Mouse (Mus musculus) fibroblast of lung, adult 2 months (primary cell): ENCODE measurements around the gene Rfx5.
"Not testable (repeated sequence)": the region's sequence is repeated elsewhere in the genome, so short reads cannot be mapped to it uniquely, and the experiment has no call there.

Experiments
- DNase-seq: peaks from one replicate; pipeline ENCODE4 v3.0.0-alpha.2; 2011; ENCODE audit warnings: low read depth

Rfx5 gene

DNA sequence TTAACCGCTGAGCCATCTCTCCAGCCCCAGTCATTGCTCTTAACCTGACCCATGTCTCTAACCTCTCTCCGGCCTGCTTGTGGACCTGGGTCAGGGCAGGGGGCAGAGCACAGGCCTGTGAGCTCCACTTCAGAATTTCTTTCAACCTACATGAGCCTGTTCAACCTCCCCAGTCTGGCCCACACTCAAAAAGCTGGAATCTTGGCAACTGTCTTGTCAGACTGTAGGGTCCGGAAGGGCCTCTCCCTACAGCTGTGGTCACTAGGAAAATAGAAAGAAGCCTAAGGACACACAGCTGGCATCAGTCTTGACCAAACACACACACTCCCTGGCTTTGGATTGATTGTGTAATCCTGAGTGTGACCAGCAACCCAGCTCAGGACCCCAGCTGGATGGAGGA is 18.5 kb upstream of the Rfx5 start:
- DNase-seq = not testable (repeated sequence)

DNA sequence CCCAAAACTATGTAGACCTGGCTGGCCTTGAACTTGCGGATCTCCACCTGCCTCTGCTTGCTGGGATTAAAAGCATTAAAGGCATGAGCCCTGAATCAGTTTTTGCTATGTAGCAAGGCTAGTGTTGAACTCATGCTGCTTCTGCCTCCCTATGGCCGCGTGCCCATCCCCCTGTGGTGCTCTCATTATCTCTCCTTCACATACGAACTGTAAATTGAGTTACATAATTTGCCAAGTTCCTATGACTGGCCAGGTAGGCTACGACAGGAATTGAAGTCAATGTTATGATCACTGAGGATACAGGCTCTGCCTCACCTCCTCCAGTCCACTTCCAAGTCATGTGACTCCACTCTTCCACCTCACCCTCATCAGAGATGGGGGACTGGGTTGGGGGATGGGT is 17.7 kb upstream of the Rfx5 start:
- DNase-seq = not testable (repeated sequence)

DNA sequence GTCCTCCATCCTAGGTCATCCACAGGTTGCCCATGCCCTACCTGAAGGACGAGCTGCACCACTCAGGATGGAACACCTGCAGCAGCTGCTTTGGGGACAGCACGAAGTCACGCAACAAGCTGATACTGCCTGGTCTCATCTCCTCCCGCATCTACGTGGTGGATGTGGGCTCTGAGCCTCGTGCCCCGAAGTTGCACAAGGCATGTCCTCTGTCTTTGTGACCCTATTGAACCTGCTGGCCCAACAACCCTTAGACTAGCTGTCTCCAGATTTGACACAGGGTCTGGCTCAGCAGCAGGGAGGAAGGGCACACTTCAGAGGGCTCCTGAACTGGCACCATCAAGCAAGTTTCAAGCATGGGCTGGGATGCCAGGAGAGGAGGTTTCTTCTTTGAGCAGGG is 16.7 kb upstream of the Rfx5 start:
- DNase-seq = not testable (repeated sequence)

DNA sequence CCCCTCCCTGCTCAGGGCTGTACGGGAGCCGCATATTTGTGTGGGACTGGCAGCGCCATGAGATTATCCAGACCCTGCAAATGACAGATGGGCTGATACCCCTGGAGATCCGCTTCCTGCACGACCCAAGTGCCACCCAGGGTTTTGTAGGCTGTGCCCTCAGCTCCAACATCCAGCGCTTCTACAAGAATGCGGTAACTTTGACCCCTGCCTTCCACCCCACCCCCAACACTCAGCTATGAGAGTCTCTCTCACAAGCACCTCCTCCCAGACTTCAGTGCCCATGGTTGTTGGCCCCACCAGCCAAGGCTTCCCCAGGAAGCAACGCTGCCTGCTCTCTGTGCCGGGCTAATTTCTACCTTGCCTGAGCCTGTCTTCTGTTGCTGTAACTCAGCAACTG is 13.8 kb upstream of the Rfx5 start:
- not testable (repeated sequence) for DNase-seq

DNA sequence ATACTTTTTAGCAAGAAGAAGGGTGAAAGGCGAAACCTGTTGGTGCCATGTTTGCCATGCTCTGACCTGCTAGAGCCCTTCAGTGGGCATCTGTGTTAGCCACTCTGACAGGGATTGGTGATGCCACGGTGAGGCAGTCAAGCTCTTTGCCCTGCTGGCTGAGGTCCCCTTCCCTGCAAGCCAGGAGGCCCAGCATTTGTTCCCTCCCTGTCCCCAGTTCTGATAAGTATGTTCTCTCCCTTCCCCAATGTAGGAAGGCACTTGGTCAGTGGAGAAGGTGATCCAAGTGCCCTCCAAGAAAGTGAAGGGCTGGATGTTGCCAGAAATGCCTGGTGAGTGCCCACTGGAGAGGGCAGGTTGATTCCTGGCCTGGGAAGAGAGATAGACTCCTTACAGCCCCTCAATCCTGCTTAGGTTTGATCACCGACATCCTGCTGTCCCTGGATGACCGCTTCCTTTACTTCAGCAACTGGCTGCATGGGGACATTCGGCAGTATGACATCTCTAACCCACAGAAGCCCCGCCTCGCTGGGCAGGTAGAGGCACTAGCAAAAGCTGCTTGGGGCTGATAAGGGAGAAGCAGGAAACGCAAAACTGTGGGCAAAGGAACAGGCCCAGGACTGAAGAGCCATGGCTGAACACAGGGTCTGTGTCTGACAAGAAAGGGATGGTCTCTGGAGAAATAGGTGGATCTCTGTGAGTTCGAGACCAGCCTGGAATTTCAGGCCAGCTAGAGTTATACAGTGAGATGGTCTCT is 11.5 kb upstream of the Rfx5 start:
- not testable (repeated sequence) for DNase-seq

DNA sequence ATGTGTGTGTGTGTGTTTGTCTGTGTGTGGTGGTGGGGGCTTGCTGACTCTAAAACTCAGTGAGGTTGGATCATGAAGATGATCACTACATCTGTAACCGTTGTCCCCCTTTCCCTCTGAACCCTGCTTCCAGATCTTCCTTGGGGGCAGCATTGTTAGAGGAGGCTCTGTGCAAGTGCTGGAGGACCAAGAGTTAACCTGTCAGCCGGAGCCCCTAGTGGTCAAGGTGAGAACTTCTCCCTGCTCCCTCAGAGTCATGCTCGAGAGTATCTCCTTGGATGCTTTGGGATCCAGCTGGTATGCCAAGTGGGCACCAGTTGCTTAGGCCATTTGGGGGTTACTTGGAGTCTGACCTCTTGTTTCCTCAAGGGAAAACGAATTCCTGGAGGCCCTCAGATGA is 10.2 kb upstream of the Rfx5 start:
- DNase-seq = not testable (repeated sequence)

DNA sequence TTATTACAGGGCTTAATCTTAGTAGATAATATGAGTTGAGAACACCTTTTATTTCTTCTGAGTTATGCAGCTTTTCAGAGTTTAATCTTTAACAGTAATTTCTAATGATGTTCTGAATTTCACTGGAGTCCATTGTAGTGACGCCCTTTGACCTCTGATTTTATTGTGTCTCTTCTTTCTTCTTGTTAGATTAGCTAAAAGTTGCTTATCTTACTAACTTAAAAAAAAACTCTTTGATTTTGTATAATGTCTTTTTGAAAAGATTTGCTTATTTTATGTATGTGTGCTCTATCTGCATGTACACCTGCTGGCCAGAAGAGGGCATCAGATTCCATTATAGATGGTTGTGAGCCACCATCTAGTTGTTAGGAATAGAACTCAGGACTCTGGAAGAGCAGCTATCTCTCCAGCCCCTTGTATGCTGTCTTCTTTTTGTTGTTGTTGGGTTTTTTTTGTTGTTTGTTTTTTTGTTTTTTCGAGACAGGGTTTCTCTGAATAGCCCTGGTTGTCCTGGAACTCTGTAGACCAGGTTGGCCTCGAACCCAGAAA is 5.7 kb upstream of the Rfx5 start:
- no peak for DNase-seq

DNA sequence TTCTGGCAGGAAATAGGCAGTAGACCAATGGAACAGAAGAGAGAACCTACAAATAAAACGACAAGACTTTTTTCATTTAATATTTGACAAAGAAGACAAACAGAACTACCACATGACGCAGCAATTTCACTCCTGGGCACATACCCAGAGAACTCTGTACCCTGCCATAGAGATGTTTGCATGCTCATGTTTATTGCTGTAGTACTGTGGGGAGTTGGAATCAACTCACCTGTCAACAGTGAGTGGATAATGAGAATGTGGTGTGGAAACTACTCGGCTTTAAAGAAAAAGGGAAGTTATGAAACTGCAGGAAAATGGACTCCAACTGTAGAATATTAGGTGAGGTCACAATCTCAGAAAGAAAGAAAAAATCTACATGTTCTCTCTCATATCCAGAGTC is 4.2 kb upstream of the Rfx5 start:
- peak; percentile 64 for DNase-seq

DNA sequence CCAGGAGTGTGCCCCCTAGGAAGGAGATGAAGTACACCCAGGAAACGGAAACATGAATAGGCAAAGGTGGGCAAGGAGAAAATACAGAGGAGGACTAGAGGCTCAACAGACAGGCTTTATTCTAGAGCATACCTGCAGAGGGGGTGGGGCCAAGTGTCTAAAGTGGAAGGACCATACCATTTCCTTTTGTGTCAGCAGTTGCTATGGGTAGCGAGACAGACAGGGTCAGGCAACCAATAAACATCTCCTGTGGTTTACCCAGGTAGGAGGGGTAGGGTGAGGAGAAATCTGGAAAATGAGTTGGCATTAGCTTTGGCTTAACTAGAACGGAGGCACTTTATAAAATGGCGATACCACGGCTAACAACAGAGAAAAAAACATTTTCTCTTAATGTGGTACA is 1.1 kb upstream of the Rfx5 start:
- no peak for DNase-seq

DNA sequence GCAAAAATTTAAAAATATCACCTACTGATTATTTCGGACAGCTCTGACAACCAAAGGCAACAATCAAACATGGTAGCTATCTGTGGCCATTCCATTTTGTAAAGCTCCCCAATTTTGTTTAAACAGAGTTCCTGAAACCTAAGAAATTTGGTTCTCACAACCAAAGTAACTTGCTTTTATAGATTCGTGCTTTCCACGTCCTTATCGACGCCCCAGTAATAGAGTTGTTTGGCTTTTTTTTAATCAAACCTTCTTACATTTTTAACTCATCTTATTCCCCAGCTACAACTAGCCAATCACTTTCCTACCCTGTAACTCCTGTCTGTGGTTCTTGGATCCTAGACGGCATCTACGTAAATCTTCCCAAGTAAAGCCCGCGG is 501 bp upstream of the Rfx5 start:
- no peak for DNase-seq

DNA sequence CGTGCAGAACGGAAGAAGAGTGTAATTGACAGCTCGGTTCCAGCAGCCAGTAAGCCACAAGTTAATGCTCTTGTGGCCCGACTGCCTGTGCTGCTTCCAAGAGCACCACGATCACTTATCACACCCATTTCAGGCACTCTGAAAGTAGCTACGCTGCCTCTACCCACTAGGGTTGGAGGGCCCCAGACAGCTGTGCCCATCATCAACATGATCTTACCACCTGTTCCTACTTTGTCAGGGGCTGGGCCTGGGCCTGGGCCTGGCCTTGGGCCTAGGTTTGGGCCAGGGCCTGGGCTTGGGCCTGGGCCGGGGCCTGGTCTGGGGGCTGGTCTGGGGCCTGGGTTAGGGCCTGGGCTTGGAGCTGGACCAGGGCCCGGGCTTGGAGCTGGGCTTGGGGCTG is 4.4 kb downstream of the Rfx5 start:
- no peak for DNase-seq

DNA sequence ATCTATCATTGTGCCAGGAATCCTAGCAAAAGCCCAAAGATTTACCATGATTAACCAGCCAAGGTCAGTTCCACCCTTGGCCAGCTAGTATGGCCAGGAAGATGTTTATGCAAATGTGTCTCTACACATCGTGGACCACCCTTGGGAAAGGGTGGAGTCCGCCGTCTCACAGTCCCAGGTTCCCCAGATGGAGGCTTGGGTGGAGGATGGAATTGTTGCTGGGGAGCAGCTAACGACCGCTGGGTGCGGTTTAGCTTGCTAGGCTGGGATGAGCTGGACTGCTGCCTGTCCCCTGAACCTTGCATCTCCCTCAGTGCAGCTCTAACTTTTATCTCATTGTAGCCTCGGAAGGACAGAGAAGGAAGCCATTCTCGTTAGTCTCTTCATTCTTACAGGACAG is 6.0 kb downstream of the Rfx5 start:
- DNase-seq = no peak

DNA sequence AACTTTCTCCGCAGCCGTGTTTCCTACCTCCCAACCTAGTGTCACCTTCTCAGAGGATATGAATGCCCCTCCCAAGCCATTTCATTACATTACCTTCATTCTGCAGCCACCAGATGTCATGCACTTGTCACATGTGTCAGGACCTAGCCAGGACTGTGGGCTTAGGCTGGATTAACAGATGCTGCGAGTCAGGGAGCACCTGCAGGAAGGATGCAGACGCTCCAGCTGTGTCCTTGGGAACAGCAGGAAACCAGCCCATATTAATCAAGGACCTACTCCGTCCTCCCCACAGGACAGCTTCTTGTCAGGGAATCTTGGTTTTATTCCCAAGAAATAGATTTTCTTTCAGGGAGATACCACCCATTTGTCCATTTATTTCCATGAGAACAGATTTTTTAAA is 6.4 kb downstream of the Rfx5 start:
- DNase-seq = no peak

DNA sequence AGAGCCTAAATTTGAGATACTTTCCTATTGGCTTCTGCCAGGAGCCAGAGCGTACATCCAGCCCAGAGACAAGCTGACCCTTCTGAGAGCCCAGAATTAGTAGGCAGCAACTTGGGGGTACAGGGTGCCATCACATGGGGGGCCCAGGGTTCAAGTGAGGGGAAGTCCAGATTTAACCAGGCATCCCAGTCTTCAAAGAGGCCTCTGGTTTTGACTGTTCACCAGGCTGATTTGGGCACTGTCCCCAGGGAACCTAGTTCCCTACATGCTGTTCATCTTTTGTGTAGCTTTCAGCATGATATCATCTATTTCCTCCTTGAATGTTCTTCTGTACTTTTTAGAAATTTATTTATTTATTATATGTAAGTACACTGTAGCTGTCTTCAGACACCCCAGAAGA is 11.1 kb downstream of the Rfx5 start:
- DNase-seq = no peak

DNA sequence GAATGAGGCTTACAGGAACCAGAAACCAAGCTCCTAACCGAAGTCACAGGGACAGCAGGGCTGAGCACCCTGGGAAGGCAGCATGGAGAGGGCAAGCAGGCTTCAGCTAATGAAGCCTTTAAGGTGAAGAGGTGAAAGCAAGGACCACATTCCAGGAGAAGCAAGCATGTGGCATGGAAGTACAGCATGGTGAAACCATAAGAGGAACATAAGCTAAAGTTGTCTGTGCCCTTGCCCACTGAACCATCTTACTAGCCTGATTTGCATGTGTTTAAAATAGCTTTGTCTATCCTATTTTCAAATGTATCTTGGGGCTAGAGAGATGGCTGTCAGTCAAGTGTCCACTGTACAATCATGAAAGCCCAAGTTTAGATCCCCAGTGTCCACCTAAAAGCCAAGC is 12.0 kb downstream of the Rfx5 start:
- no peak for DNase-seq

DNA sequence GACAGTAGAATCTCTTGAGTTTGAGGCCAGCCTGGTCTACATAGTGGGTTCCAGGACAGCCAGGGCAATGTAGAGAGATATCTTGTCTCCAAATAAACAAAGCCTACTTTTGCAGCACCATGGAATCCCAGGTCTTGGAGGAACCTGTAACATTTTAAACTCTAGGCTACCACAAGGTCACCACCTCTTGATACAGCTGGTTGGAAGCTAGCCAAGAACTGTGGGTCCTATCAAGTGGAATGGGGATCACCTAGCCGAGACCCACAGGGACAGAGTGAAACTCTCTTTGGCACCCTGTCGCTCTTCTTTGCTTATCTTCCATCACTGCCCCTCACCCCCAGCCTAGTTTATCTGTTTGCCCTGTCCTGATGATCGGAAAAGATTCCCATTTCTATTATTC is 18.7 kb downstream of the Rfx5 start:
- DNase-seq = no peak

DNA sequence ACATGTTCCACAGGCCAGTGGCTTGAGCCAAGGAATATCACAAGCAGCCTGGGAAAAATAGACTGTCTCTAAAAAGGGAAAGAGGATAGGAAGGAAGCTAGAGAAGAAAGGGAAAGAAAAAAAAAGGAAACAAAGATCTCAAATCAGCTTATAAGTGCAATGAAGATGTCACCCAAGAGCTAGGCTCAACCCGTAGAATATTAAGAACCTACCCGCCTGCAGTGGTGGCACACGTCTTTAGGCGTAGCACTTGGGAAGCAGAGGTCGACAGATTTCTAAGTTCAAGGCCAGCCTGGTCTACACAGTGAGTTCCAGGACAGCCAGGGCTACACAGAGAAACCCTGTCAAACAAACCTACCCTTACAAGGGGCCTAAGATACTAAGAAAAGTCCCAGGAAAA is 19.7 kb downstream of the Rfx5 start:
- no peak for DNase-seq

DNA sequence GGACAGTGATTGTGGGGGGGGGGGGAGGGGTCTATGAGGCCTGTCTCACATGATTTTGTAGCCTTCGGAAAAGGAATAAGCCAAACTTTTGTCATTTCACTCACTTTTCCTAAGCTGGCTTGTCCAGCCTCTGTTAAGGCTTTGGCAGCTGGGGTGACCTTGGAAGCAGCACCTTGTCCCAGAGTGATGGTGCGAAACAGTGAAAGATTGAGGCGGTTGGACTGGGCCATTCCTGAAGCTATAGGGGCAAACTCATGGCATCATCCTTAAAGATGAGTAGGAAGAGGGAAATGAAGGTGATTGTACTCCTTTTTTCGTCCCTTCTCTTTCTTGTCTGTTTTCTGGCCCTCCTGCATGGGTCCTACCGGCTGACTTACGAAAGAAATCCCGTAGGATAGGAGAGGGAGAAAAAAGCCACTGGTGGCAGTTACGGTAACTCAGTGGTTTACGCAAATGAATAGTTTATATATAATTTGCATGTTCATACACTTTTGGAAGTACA is 20.2 kb downstream of the Rfx5 start:
- no peak for DNase-seq

DNA sequence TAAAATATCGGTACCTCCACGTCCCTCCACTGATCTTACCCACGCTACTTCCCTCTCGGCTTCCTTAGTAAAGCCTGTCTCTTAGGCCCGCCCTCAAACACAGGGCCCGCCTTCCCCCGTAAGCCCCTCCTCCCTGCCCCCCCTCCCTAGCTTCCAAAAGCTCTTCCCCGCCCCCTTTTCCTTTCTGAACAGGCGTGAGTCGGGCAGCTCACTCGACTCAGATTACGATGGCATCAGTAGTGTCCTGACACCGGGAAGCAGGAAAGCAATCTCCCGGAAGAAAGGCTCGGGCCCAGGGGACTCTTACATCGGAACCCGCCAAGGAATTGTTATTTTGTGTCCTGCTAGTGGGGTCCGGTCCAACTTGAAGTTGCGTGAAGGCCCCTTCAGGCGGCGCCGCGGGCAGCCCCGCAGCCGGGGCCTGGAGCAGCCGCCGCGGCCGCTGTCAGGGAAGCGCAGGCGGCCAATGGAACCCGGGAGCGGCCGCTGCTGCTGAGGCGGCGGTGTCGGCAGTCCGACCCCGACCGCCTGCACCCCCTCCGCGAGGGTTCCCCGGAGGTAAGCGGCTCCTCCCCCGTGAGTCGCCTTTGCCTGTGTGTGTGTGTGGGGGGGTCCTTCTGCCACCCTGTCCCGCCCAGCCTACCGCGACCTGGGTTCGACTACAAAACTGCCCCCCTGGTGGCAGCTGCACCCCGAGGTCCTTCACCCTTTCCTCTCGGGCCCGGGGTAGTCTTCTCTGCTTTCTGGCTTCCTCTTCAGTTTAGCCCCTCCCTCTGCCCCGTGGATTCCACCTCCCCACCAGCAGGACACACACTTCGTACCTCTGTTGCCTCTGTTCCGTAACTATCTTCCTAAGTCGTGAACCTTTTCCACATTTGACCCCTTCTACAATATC is 20.9 kb downstream of the Rfx5 start, which contains the start of gene Pi4kb:
Gene Pi4kb, plus strand, starts transcription at position 204 of the 895 bp plus-strand sequence.
- DNase-seq = peak; percentile 78

DNA sequence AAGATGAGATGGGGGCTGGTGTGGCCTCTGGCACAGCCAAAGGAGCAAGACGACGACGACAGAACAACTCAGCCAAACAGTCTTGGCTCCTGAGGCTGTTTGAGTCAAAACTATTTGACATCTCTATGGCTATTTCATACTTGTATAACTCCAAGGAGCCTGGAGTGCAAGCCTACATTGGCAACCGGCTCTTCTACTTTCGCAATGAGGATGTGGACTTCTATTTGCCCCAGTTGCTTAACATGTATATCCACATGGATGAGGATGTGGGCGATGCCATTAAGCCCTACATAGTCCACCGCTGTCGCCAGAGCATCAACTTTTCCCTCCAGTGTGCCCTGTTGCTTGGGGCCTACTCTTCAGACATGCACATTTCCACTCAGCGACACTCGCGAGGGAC is 30.4 kb downstream of the Rfx5 start:
- no peak for DNase-seq

DNA sequence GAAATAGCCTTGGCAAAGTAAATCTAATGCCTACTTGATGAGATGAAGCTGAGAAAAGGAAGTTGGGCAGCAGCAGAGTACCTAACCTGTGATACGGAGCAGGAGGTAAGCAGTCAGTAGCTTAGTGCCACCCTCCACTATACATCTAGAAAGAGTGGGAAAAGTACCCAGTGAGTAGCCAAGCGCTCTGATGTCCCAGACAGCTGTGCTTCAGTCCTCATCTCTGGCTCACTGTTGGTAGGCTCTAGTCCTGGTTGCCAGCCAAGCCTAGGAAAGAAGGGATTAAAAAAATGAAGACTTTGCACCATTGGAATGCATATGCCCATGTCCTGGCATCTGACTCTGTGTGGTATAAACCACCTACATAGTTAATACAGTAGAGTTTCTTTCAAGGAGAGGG is 31.6 kb downstream of the Rfx5 start:
- DNase-seq = no peak

DNA sequence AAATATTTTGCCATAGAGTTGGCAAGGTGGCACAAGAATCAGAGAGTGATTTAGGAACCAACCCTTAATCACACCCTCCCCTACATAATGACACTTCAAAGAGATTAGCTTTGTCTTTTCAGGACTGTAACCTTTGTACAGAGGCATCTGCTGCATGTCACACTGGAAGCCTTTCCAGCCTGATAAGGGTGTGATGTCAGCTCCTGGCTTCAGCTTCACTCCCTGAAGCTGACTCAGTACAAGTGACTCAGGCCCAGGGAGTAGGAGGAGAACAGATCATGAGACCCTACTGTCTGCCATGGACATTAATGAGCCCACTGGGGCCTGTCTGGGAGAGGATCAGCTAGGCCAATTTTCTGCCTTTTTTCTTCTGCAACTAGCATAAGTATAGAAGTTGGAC is 33.7 kb downstream of the Rfx5 start:
- peak; percentile 80 for DNase-seq
